Mouse (Mus musculus): ENCODE measurements around the gene Lzts3. TPM values are rescaled to one million over a fixed set of nuclear protein-coding genes. Genes with fewer than 3 reads are reported as not detected.

The Lzts3 gene
- total RNA-seq, 4 experiments from 2014 or later, result 186 to 214 (median 199) TPM

- no peak for DNase-seq (ENCODE audit: low spot score in 2 of 2)
Observed at GRCm38 (mm10) chr2:130638101-130638611, 4.4 kb downstream of the Lzts3 start.

GRCm38 (mm10) chr2:130635847-130636246 is 6.8 kb downstream of the Lzts3 start:
- no peak for DNase-seq (ENCODE audit: low spot score in 2 of 2)

- no peak for DNase-seq (ENCODE audit: low spot score in 2 of 2)
Observed at GRCm38 (mm10) chr2:130634739-130635411, 7.7 kb downstream of the Lzts3 start.

GRCm38 (mm10) chr2:130634006-130634738 is 8.4 kb downstream of the Lzts3 start:
- no peak for DNase-seq (ENCODE audit: low spot score in 2 of 2)

GRCm38 (mm10) chr2:130632887-130633675 is 9.5 kb downstream of the Lzts3 start:
- no peak for DNase-seq (ENCODE audit: low spot score in 2 of 2)

GRCm38 (mm10) chr2:130632416-130632815 is 10.2 kb downstream of the Lzts3 start:
- peak in 1 of 2 experiments; percentile 50 for DNase-seq (ENCODE audit: low spot score in 2 of 2)

- peak; percentile 83 to 96 for DNase-seq (ENCODE audit: low spot score in 2 of 2)
Observed at GRCm38 (mm10) chr2:130629839-130630203, 12.8 kb downstream of the Lzts3 start, which contains the start of the genes Fastkd5 and Ubox5. Fastkd5 (minus strand) TSS chr2:130630027. Ubox5 (minus strand) TSS chr2:130630038.

- DNase-seq (ENCODE audit: low spot score in 2 of 2), result no peak
Observed at GRCm38 (mm10) chr2:130629080-130629838, 13.3 kb downstream of the Lzts3 start.

- DNase-seq (ENCODE audit: low spot score in 2 of 2), result no peak
Observed at GRCm38 (mm10) chr2:130628424-130628823, 14.2 kb downstream of the Lzts3 start.

- no peak for DNase-seq (ENCODE audit: low spot score in 2 of 2)
Observed at GRCm38 (mm10) chr2:130618972-130619371, 23.6 kb downstream of the Lzts3 start.

GRCm38 (mm10) chr2:130613091-130613490 is 29.5 kb downstream of the Lzts3 start:
- DNase-seq (ENCODE audit: low spot score in 2 of 2), result no peak

GRCm38 (mm10) chr2:130602195-130602594 is 40.4 kb downstream of the Lzts3 start:
- no peak for DNase-seq (ENCODE audit: low spot score in 2 of 2)

GRCm38 (mm10) chr2:130598399-130598798 is 44.2 kb downstream of the Lzts3 start:
- no peak for DNase-seq (ENCODE audit: low spot score in 2 of 2)

- no peak for DNase-seq (ENCODE audit: low spot score in 2 of 2)
Observed at GRCm38 (mm10) chr2:130597601-130598010, 45.0 kb downstream of the Lzts3 start.

- no peak for DNase-seq (ENCODE audit: low spot score in 2 of 2)
Observed at GRCm38 (mm10) chr2:130595596-130595995, 47.0 kb downstream of the Lzts3 start.

GRCm38 (mm10) chr2:130591016-130591415 is 51.6 kb downstream of the Lzts3 start:
- DNase-seq (ENCODE audit: low spot score in 2 of 2), result no peak

- DNase-seq (ENCODE audit: low spot score in 2 of 2), result no peak
Observed at GRCm38 (mm10) chr2:130589761-130590160, 52.8 kb downstream of the Lzts3 start.

GRCm38 (mm10) chr2:130589157-130589556 is 53.4 kb downstream of the Lzts3 start:
- no peak for DNase-seq (ENCODE audit: low spot score in 2 of 2)

- no peak for DNase-seq (ENCODE audit: low spot score in 2 of 2)
Observed at GRCm38 (mm10) chr2:130588373-130588772, 54.2 kb downstream of the Lzts3 start.

GRCm38 (mm10) chr2:130586016-130586415 is 56.6 kb downstream of the Lzts3 start:
- peak in 1 of 2 experiments; percentile 56 for DNase-seq (ENCODE audit: low spot score in 2 of 2)
